Mouse (Mus musculus): ENCODE measurements at regions not wholly inside any gene's neighbourhood (a gene's known extent, or its start where the extent isn't known, plus 50 kb on each side); places are given as distances from the start of the nearest gene placed in this dataset.

DNA sequence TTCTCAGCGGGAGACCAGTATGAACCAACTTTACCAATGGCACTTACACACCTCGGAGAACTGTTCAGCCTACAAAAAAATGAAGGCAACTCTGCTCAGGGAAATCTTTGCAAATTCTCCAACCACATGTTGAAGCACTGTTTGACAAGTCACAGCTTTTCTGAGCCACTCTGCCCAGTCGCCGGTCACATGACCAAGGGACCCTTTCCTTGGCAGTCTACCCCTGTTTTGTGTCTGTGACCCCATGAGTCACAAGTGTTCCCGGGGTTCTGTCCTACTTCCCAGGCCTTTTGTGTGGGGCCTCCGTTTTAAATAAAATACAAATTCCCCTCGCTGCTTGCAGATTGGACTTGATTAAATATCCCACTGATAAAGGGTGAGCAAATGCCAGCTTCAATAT lies 323.5 kb upstream of the Mgmt start:
- TF ChIP-seq CTCF (IDR thresholded peaks at IDR 0.05; ENCODE audit: borderline replicate concordance, insufficient read depth, low read length): no peak
- no peak for TF ChIP-seq POLR2A (IDR thresholded peaks at IDR 0.05; ENCODE audit: low read depth, low read length)

Measured in embryonic fibroblast, embryonic 13.5 days (primary cell).